Mouse (Mus musculus) liver, postnatal 0 days (tissue): ENCODE data around the gene Dnah8. TPM values are rescaled to one million over a fixed set of nuclear protein-coding genes. Genes with fewer than 3 reads are reported as not detected.

Source experiments
- ATAC-seq: fragments of 200-750 bp; cut with Nextera tagmentation; 2 replicates; pipeline ENCODE4 v1.8.0; 2017; ENCODE audit warnings: mild to moderate bottlenecking, moderate library complexity
- DNase-seq: peaks from one replicate; pipeline ENCODE4 v3.0.0-alpha.2; 2016
- H3K27ac ChIP-seq: fragments of 300-500 bp; sonication (generic); 2 replicates; pipeline ENCODE4 v1.5.1; 2014; ENCODE audit warnings: antibody characterized with exemption, moderate library complexity, mild to moderate bottlenecking, low read depth
- H3K27me3 ChIP-seq: fragments of 300-500 bp; sonication (generic); 2 replicates; pipeline ENCODE4 v1.6.1; 2014; ENCODE audit warnings: low read length, control low read depth, mixed read lengths; ENCODE audit not compliant: insufficient read depth
- H3K36me3 ChIP-seq: fragments of 300-500 bp; sonication (generic); replicated peaks from 2 replicates; pipeline ENCODE4 v1.6.1; 2014; ENCODE audit warnings: mild to moderate bottlenecking, control low read depth, low read length, moderate library complexity, mixed read lengths; ENCODE audit not compliant: insufficient read depth
- H3K4me1 ChIP-seq: fragments of 300-500 bp; sonication (generic); 2 replicates; pipeline ENCODE4 v1.6.1; 2014; ENCODE audit warnings: antibody characterized with exemption, mild to moderate bottlenecking, control low read depth; ENCODE audit not compliant: insufficient read depth
- H3K4me2 ChIP-seq: fragments of 300-500 bp; sonication (generic); 2 replicates; pipeline ENCODE4 v1.6.1; 2014; ENCODE audit warnings: low read depth, mild to moderate bottlenecking, low read length, moderate library complexity, mixed read lengths
- H3K4me3 ChIP-seq: fragments of 300-500 bp; sonication (generic); 2 replicates; pipeline ENCODE4 v1.5.1; 2014; ENCODE audit warnings: low read depth, low read length
- H3K9ac ChIP-seq: fragments of 300-500 bp; sonication (generic); replicated peaks from 2 replicates; pipeline ENCODE4 v1.6.1; 2014; ENCODE audit warnings: mild to moderate bottlenecking, moderate library complexity
- H3K9me3 ChIP-seq: fragments of 300-500 bp; sonication (generic); 2 replicates; pipeline ENCODE4 v1.6.1; 2016; ENCODE audit warnings: mild to moderate bottlenecking, control low read depth, low read length, mixed read lengths
- CTCF ChIP-seq: sonication (generic); IDR thresholded peaks from 2 replicates; pipeline ENCODE4 v1.5.1; 2016; ENCODE audit warnings: antibody characterized with exemption, low read depth
- EP300 ChIP-seq: IDR thresholded peaks from 2 replicates; pipeline ENCODE4 v1.6.1; 2016; ENCODE audit warnings: antibody characterized with exemption, low read depth, mild to moderate bottlenecking
- WGBS: fragments of 180-500 bp; shearing (Covaris S2); extraction: QIAGEN DNeasy Blood & Tissue Kit; methylation state at CpG from one replicate; pipeline ENCODE4 v1.1.7; 2014; ENCODE audit not compliant: insufficient replicate concordance; 5-methylcytosine and 5-hydroxymethylcytosine counted together
- polyA plus RNA-seq: library from polyadenylated mRNA; unstranded; fragments of >200 nt; fragmentation: Nextera tagmentation; extraction: Ambion mirVana; gene quantifications from 2 replicates; pipeline ENCODE4 v1.2.1, GENCODE M21; 2015

Dnah8 gene
- polyA plus RNA-seq, 1 experiment from 2014 or later = 0.63 TPM

DNA sequence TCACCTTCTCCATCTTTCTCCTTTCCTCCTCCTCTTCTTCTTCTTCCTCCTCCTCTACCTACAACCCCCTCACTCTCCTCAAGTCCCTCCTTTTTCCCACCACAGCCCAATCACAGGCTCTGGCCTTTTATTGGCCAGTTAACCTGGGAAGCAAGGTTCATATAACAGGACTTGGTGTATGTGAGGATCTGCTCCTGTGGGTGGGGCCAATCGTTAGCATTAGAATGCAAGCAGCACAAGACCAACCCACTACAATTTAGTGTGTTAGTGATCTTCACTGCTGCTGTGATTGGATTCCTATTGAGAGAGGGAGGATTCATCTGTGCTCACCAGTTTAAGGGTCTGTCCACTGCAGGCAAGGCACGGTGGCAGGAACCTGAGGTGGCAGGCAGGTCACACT, 14.8 kb downstream of the Dnah8 start:
- no peak for DNase-seq
- ATAC-seq = no peak
- H3K9me3 ChIP-seq = no peaks in the 10 kb centered on the region
- no peaks in the 10 kb centered on the region for H3K36me3 ChIP-seq
- 70% methylated on average over 2 of the region's 2 CpGs for WGBS
- H3K27ac ChIP-seq = no peak overlapping the region
- TF ChIP-seq EP300 = no peak
- TF ChIP-seq CTCF = no peak
- no peak overlapping the region for H3K9ac ChIP-seq
- H3K4me3 ChIP-seq = no peak overlapping the region
- H3K27me3 ChIP-seq = no peaks in the 10 kb centered on the region
- H3K4me1 ChIP-seq = peaks cover 11% of the 10 kb centered on the region
- H3K4me2 ChIP-seq = no peak overlapping the region

- H3K9me3 ChIP-seq = no peaks in the 10 kb centered on the region
- H3K36me3 ChIP-seq = no peaks in the 10 kb centered on the region
- no peak overlapping the region for H3K4me2 ChIP-seq
- peak; percentile 20; the same call in 1 of the 2 replicates for TF ChIP-seq EP300
- no peak for TF ChIP-seq CTCF
- H3K9ac ChIP-seq = no peak overlapping the region
- peaks cover 11% of the 10 kb centered on the region for H3K4me1 ChIP-seq
- ATAC-seq = peak; percentile 96
- H3K27ac ChIP-seq = peak overlapping the region; percentile 80
- 62% methylated on average over 5 of the region's 5 CpGs for WGBS
- H3K27me3 ChIP-seq = no peaks in the 10 kb centered on the region
- no peak overlapping the region for H3K4me3 ChIP-seq
- no peak for DNase-seq
These were observed 16.7 kb downstream of the Dnah8 start for GRCm38 (mm10) chr17:30640896-30641295.

- Histone ChIP-seq H3K9ac (no peak overlapping the region), H3K27ac (no peak overlapping the region), H3K36me3 (no peaks in the 10 kb centered on the region), H3K4me3 (no peak overlapping the region), H3K4me1 (no peaks in the 10 kb centered on the region), H3K9me3 (peaks cover 6% of the 10 kb centered on the region; the same call in 1 of the 2 replicates), H3K4me2 (no peak overlapping the region), H3K27me3 (no peaks in the 10 kb centered on the region)
- DNase-seq (no peak), ATAC-seq (no peak)
- WGBS = 78% methylated on average over 3 of the region's 3 CpGs
- TF ChIP-seq EP300 (no peak), CTCF (peak; percentile 59)
These were observed 24.6 kb downstream of the Dnah8 start for GRCm38 (mm10) chr17:30648770-30649169.

GRCm38 (mm10) chr17:30653010-30653409, 28.9 kb downstream of the Dnah8 start:
- DNase-seq (no peak), ATAC-seq (no peak)
- TF ChIP-seq EP300 (no peak), CTCF (peak; percentile 69)
- WGBS = 91% methylated on average over 6 of the region's 6 CpGs
- H3K4me2 ChIP-seq = no peak overlapping the region
- H3K9ac ChIP-seq = no peak overlapping the region
- H3K4me1 ChIP-seq = peaks cover 3% of the 10 kb centered on the region; the same call in 1 of the 2 replicates
- H3K27me3 ChIP-seq = no peaks in the 10 kb centered on the region
- peaks cover 6% of the 10 kb centered on the region; the same call in 1 of the 2 replicates for H3K9me3 ChIP-seq
- H3K4me3 ChIP-seq = no peak overlapping the region
- H3K36me3 ChIP-seq = no peaks in the 10 kb centered on the region
- H3K27ac ChIP-seq = no peak overlapping the region

- whole genome bisulfite sequencing = 43% methylated on average over 8 of the region's 8 CpGs
- peaks cover 3% of the 10 kb centered on the region; the same call in 1 of the 2 replicates for H3K4me1 ChIP-seq
- H3K9ac ChIP-seq = peak overlapping the region; percentile 31; the same call in 1 of the 2 replicates
- no peaks in the 10 kb centered on the region for H3K27me3 ChIP-seq
- H3K36me3 ChIP-seq = no peaks in the 10 kb centered on the region
- 0 out of 2 replicates have a peak, but pooled peaks cover 1% of the 10 kb centered on the region for H3K9me3 ChIP-seq
- peak overlapping the region; percentile 65 for H3K4me2 ChIP-seq
- TF ChIP-seq CTCF (no peak), EP300 (no peak)
- H3K4me3 ChIP-seq = peak overlapping the region; percentile 28
- peak overlapping the region; percentile 75 for H3K27ac ChIP-seq
- DNase-seq (no peak), ATAC-seq (peak; percentile 82)
These were observed 33.5 kb downstream of the Dnah8 start for GRCm38 (mm10) chr17:30657530-30658151.

DNA sequence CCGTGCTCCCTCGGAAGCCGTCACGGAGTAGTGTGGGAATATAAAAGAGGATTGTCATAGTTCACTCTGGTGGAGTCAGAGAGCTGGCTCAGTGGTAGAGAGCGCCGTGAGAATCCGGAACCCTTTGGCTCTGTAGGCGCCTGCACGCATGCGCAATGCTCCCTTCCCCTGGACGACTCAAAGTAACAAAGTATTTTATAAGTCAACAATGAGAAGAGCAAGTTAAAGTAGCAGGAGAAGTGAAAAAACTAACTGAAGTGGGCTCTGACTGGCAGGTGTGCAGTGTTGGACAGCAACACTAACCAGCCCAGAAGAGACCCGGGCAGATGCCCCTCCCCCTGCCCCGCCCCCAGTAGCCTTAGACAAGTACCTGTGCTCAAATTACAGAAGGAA, 34.0 kb downstream of the Dnah8 start:
- H3K9me3 ChIP-seq = no peaks in the 10 kb centered on the region
- H3K4me2 ChIP-seq = peak overlapping the region; percentile 65
- peak overlapping the region; percentile 31; the same call in 1 of the 2 replicates for H3K9ac ChIP-seq
- peak overlapping the region; percentile 28 for H3K4me3 ChIP-seq
- peaks cover 3% of the 10 kb centered on the region; the same call in 1 of the 2 replicates for H3K4me1 ChIP-seq
- H3K27me3 ChIP-seq = no peaks in the 10 kb centered on the region
- TF ChIP-seq CTCF = no peak
- no peak for TF ChIP-seq EP300
- ATAC-seq (peak; percentile 86), DNase-seq (peak; percentile 70)
- no peaks in the 10 kb centered on the region for H3K36me3 ChIP-seq
- 20% methylated on average over 13 of the region's 13 CpGs for WGBS
- H3K27ac ChIP-seq = peak overlapping the region; percentile 75
